Comparison of ENCODE assay signal across 8 mouse cellular contexts in the genomic region with DNA sequence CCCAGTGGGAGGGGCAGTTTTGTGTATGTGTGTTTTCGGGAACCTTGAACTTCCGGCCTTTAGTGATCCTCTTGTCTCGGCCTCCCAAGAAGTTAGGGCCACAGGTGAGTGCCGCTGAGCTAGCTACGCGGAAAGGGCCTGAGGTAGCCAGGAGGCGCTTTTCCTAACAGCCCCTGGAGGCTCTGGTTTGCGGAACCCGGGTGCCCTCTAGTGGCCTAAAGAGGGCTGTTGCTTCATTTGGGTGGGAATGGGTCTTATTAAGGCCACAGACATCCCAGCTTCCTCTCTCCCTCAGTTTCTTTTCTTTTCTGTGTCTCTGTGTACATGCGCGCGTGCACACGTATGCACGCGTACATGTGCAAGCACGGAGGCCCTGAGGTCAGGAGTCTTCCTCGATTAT. TPM values are rescaled to one million over a fixed set of nuclear protein-coding genes. Genes with fewer than 3 reads are reported as not detected.
DNase-seq lines count a peak whose midpoint lies in the region; ATAC-seq and TF ChIP-seq lines count a peak whose summit lies in the region.

No protein-coding gene starts in this region.

- no peak overlapping the region for H3K27ac ChIP-seq in forebrain, embryonic 11.5 days (ENCODE audit: low read depth, low read length)

- H3K27me3 ChIP-seq in G1E (ENCODE audit: insufficient read depth, low read length) = peaks cover 4% of the 10 kb centered on the region; the same call in 1 of the 2 replicates
- no peaks in the 10 kb centered on the region for H3K27me3 ChIP-seq in forebrain, embryonic 11.5 days (ENCODE audit: control insufficient read depth, insufficient read depth, low read length)

- no peak overlapping the region for H3K9ac ChIP-seq in forebrain, embryonic 11.5 days (ENCODE audit: low read length)

- WGBS in forebrain, embryonic 11.5 days = 15% methylated on average over 17 of the region's 17 CpGs

- peak; percentile 51 for TF ChIP-seq CTCF in G1E (IDR thresholded peaks at IDR 0.05; ENCODE audit: low read depth, low read length)

- peak; percentile 77 for DNase-seq in G1E (ENCODE audit: low spot score)
- peak; percentile 40 for DNase-seq in brain, embryonic 18.5 days (ENCODE audit: low read depth, low spot score)
- peak; percentile 88 for DNase-seq in forebrain, embryonic 11.5 days (ENCODE audit: low spot score)
- peak; percentile 81 for DNase-seq in heart, postnatal 36 days
- peak; percentile 45 to 80 for DNase-seq in layer of hippocampus, adult 8-10 months (ENCODE audit: low spot score in 2 of 2)
- peak; percentile 85 for DNase-seq in lung, postnatal 10 days
- peak; percentile 78 for DNase-seq in retina, postnatal 7 days (ENCODE audit: low read depth, low spot score)
- DNase-seq in thymus, postnatal 36 days = peak; percentile 69 to 73

- ATAC-seq in G1E (ENCODE audit: extremely low read depth, insufficient number of reproducible peaks, low FRiP score, poor library complexity, severe bottlenecking) = peak; percentile 63
- 0 out of 2 replicates have a peak, but pooled peaks have one; percentile 53 for ATAC-seq in forebrain, embryonic 11.5 days (replicated peaks; ENCODE audit: low FRiP score)

- no peak overlapping the region for H3K4me2 ChIP-seq in forebrain, embryonic 11.5 days (ENCODE audit: low read depth, low read length, severe bottlenecking)

- no peaks in the 10 kb centered on the region for H3K9me3 ChIP-seq in G1E (replicated peaks)
- no peaks in the 10 kb centered on the region for H3K9me3 ChIP-seq in forebrain, embryonic 11.5 days (ENCODE audit: control insufficient read depth, low read length)

- H3K36me3 ChIP-seq in G1E (replicated peaks) = no peaks in the 10 kb centered on the region
- H3K36me3 ChIP-seq in forebrain, embryonic 11.5 days (ENCODE audit: control insufficient read depth, insufficient read depth, low read length) = no peaks in the 10 kb centered on the region

- H3K4me3 ChIP-seq in G1E (ENCODE audit: low read depth, low read length) = no peak overlapping the region
- no peak overlapping the region for H3K4me3 ChIP-seq in forebrain, embryonic 11.5 days (ENCODE audit: low read depth, low read length)

- H3K4me1 ChIP-seq in G1E (ENCODE audit: insufficient read depth, low read depth, low read length) = peaks cover 4% of the 10 kb centered on the region; the same call in 1 of the 2 replicates
- H3K4me1 ChIP-seq in forebrain, embryonic 11.5 days (replicated peaks; ENCODE audit: control insufficient read depth, insufficient read depth, low read length) = no peaks in the 10 kb centered on the region

- intact Hi-C loops in heart, postnatal 36 days (cut with DNase I) = loop anchor here (1.0 to 5.0 kb wide), 2 partner anchors 51 to 121 kb away; no protein-coding TSS in a partner anchor

RNA-seq across cellular contexts. Expression of gene Sh2b2, which starts 6.5 kb away (rescaled TPM):
- total RNA-seq in G1E (2014; fragmentation: Nextera tagmentation) (not detected in 2 replicates), G1E (2017) (0.27 TPM in 1 of 2 replicates, not detected in the other)
- not detected in 2 replicates for polyA plus RNA-seq in G1E (2012)
- polyA plus RNA-seq in forebrain, embryonic 11.5 days (2014; fragmentation: Nextera tagmentation; extraction: Ambion mirVana) = 17.1 TPM in 2 replicates
- under 1 TPM; 0.43 to 0.83 TPM for total RNA-seq in heart, postnatal 36 days (2021)
- total RNA-seq in layer of hippocampus, adult 8-10 months (2022) = 1 to 10 TPM; 5.6 to 9.4 (median 7.0) TPM

RNA-seq across cellular contexts. Expression of gene Prkrip1, which starts 54.1 kb away (rescaled TPM):
- total RNA-seq in G1E (2014; fragmentation: Nextera tagmentation) (12.8 and 13.1 TPM in 2 replicates), G1E (2017) (47.5 and 55.5 TPM in 2 replicates)
- 52.3 and 64.5 TPM in 2 replicates for polyA plus RNA-seq in G1E (2012)
- 66.8 and 81.3 TPM in 2 replicates for polyA plus RNA-seq in forebrain, embryonic 11.5 days (2014; fragmentation: Nextera tagmentation; extraction: Ambion mirVana)
- 10 to 100 TPM; 15.2 to 20.5 TPM for total RNA-seq in heart, postnatal 36 days (2021)
- 10 to 100 TPM; 28.7 to 36.2 (median 31.5) TPM for total RNA-seq in layer of hippocampus, adult 8-10 months (2022)
